Mouse (Mus musculus) stomach, embryonic 16.5 days (tissue): ENCODE measurements around the gene Fhad1. TPM values are rescaled to one million over a fixed set of nuclear protein-coding genes. Genes with fewer than 3 reads are reported as not detected.
"Not testable (repeated sequence)": the region's sequence is repeated elsewhere in the genome, so short reads cannot be mapped to it uniquely, and the experiment has no call there.

ENCODE experiments used
- ATAC-seq: fragments of 200-750 bp; cut with Nextera tagmentation; 2 replicates; pipeline ENCODE4 v1.8.0; 2017; ENCODE audit warnings: moderate number of reproducible peaks, moderate TSS enrichment; ENCODE audit not compliant: insufficient read depth, low FRiP score
- H3K27ac ChIP-seq: fragments of 300-500 bp; sonication (generic); 2 replicates; pipeline ENCODE4 v1.5.1; 2014; ENCODE audit warnings: low read length
- H3K27me3 ChIP-seq: fragments of 300-500 bp; sonication (generic); 2 replicates; pipeline ENCODE4 v1.6.1; 2014; ENCODE audit warnings: low read length, control low read depth, mixed read lengths; ENCODE audit not compliant: control insufficient read depth, insufficient read depth
- H3K36me3 ChIP-seq: fragments of 300-500 bp; sonication (generic); 2 replicates; pipeline ENCODE4 v1.6.1; 2014; ENCODE audit warnings: low read length; ENCODE audit not compliant: control insufficient read depth, insufficient read depth
- H3K4me1 ChIP-seq: fragments of 300-500 bp; sonication (generic); 2 replicates; pipeline ENCODE4 v1.6.1; 2014; ENCODE audit warnings: low read length, control low read depth, mixed read lengths; ENCODE audit not compliant: control insufficient read depth, insufficient read depth
- H3K4me2 ChIP-seq: fragments of 300-500 bp; sonication (generic); 2 replicates; pipeline ENCODE4 v1.6.1; 2014; ENCODE audit warnings: low read depth, low read length, mixed read lengths
- H3K4me3 ChIP-seq: fragments of 300-500 bp; sonication (generic); replicated peaks from 2 replicates; pipeline ENCODE4 v1.5.1; 2014; ENCODE audit warnings: mild to moderate bottlenecking, low read length
- H3K9ac ChIP-seq: fragments of 300-500 bp; sonication (generic); 2 replicates; pipeline ENCODE4 v1.6.1; 2014; ENCODE audit warnings: low read length
- H3K9me3 ChIP-seq: fragments of 300-500 bp; sonication (generic); replicated peaks from 2 replicates; pipeline ENCODE4 v1.6.1; 2016; ENCODE audit warnings: low read length, control low read depth; ENCODE audit not compliant: control insufficient read depth
- WGBS: fragments of 180-500 bp; shearing (Covaris S2); extraction: QIAGEN DNeasy Blood & Tissue Kit; methylation state at CpG from one replicate; pipeline ENCODE4 v1.1.7; 2014; 5-methylcytosine and 5-hydroxymethylcytosine counted together
- polyA plus RNA-seq: library from polyadenylated mRNA; unstranded; fragments of >200 nt; fragmentation: Nextera tagmentation; extraction: Ambion mirVana; gene quantifications from 2 replicates; pipeline ENCODE4 v1.2.1, GENCODE M21; 2015

Fhad1 gene
- polyA plus RNA-seq, 1 experiment from 2014 or later = 5.3 TPM

DNA sequence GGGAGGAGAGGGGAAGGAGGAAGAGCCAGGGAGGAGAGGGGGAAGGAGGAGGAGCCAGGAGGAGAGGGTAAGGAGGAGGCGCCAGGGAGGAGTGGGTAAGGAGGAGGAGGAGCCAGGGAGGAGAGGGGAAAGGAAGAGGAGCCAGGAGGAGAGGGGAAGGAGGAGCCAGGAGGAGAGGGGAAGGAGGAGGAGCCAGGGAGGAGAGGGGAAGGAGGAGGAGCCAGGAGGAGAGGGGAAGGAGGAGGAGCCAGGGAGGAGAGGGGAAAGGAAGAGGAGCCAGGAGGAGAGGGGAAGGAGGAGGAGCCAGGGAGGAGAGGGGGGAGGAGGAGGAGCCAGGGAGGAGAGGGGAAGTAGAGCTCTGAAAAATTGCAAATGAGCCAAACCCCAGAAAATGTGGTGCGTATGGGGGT, 20.8 kb downstream of the Fhad1 start:
- peaks cover 15% of the 10 kb centered on the region for H3K4me1 ChIP-seq
- H3K27me3 ChIP-seq, H3K9ac ChIP-seq, H3K4me2 ChIP-seq, H3K36me3 ChIP-seq, H3K27ac ChIP-seq, H3K9me3 ChIP-seq, ATAC-seq, H3K4me3 ChIP-seq: not testable (repeated sequence)
- WGBS = 60% methylated on average over 2 of the region's 2 CpGs

DNA sequence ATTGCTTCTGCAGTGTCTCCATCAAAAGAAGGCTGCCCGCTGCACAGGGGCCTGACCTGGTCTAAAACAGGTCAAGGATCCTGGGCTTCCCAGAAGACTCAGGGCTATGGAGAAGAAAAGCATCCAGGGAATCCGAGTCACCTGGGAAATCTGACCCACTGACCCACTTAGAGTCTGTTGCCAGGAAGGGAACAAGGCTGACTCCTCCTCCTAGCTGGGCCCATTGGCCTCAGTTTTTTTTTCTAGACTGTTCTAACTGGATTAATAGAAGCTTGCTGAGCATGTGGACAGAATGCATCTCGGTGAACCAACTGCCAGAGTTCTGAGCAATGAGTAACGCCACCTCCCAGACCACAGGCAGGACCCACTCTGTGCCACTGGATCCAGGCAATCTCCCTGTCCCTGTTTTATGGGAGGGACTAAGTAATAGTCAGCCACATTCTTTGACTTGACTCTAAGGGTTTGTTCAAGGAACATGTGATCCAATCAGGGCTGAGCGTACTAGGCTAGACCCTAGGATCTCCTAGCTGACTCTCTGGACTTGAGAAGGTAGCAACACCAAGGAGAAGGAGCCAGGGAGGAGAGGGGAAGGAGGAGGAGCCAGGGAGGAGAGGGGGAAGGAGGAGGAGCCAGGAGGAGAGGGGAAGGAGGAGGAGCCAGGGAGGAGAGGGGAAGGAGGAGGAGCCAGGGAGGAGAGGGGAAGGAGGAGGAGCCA, 21.4 kb downstream of the Fhad1 start:
- no peaks in the 10 kb centered on the region for H3K9me3 ChIP-seq
- H3K4me1 ChIP-seq = peaks cover 13% of the 10 kb centered on the region
- no peaks in the 10 kb centered on the region for H3K27me3 ChIP-seq
- no peak for ATAC-seq
- H3K9ac ChIP-seq = no peak overlapping the region
- no peaks in the 10 kb centered on the region for H3K36me3 ChIP-seq
- no peak overlapping the region for H3K4me2 ChIP-seq
- H3K27ac ChIP-seq = peak overlapping the region; percentile 7; the same call in 1 of the 2 replicates
- H3K4me3 ChIP-seq = no peak overlapping the region
- 69% methylated on average over 5 of the region's 5 CpGs for WGBS

DNA sequence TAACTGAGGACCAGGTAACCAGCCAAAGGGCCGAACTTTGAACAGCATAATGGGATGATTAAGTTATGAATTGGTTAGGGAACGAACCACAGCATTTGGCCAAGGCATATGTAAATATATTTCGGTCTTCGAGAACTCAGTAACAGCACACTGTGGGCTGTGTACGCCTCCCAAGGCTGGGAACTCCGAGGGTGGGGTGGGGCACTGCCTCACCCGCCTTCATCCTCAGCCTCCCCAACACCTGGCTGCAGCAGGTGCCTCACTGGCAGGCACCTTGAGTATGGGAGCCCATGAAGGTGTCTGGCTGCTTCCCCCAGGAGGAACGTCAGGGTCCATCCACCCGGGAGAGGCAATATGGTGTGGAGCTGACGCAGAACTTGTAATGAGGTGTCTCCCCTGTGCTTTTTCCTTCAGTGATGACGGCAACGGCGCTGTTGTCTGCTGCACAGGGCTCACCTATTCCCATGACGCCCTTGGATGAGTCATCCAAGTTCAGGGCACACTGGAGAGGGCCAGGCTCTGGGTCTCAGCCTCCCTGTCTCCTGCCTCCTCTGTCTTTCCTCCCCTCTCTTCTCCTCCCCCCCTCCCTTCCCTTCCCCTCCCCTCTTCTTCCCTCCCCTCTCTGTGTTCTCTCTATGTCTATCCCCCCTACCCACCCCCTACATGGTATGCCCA, 22.2 kb downstream of the Fhad1 start:
- 70% methylated on average over 14 of the region's 14 CpGs for WGBS

DNA sequence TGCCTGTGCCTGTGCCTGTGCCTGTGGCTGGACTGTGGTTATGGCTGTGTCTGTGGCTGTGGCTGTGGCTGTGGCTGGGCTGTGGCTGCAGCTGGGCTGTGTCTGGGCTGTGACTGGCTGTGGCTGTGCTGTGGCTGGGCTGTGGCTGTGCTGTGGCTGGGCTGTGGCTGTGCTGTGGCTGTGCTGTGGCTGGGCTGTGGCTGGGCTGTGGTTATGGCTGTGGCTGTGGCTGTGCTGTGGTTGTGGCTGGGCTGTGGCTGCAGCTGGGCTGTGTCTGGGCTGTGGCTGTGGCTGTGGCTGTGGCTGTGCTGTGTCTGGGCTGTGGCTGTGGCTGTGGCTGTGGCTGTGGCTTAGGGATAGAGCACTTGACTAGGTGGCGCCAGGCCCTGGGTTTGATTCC, 26.7 kb downstream of the Fhad1 start:
- Histone ChIP-seq H3K9me3 (no peaks in the 10 kb centered on the region), H3K36me3 (no peaks in the 10 kb centered on the region), H3K27me3 (no peaks in the 10 kb centered on the region), H3K4me2 (no peak overlapping the region), H3K27ac (no peak overlapping the region), H3K9ac (no peak overlapping the region), H3K4me1 (no peaks in the 10 kb centered on the region), H3K4me3 (no peak overlapping the region)
- 91% methylated on average over 1 of the region's 1 CpGs for WGBS
- ATAC-seq = no peak

More for the DNA sequence above, 22.2 kb downstream of the Fhad1 start:
- peaks cover 9% of the 10 kb centered on the region; the same call in 1 of the 2 replicates for H3K4me1 ChIP-seq
- peak; percentile 48; the same call in 1 of the 2 replicates for ATAC-seq
- H3K9ac ChIP-seq = no peak overlapping the region
- H3K4me3 ChIP-seq = no peak overlapping the region
- no peak overlapping the region for H3K4me2 ChIP-seq
- H3K36me3 ChIP-seq = no peaks in the 10 kb centered on the region
- no peaks in the 10 kb centered on the region for H3K9me3 ChIP-seq
- no peak overlapping the region for H3K27ac ChIP-seq
- no peaks in the 10 kb centered on the region for H3K27me3 ChIP-seq

DNA sequence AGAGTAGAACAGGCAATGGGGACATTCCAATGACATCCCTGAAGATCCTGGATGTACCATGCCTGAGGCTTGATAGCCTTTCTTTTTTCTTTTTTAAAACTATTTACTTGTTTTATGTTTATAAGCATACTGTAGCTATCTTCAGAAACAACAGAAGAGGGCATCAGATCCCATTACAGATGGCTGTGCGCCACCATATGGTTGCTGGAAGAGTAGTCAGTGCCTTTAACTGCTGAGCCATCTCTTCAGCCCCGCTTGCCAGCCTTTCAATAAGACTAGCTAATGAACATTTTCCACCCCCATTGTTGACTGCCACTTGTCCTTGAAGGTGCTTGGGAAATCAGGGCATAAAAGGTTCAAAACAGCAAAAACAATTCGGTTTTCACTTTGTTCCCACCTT, 31.2 kb downstream of the Fhad1 start:
- H3K4me3 ChIP-seq = no peak overlapping the region
- H3K27me3 ChIP-seq = no peaks in the 10 kb centered on the region
- H3K27ac ChIP-seq = no peak overlapping the region
- H3K9me3 ChIP-seq = no peaks in the 10 kb centered on the region
- H3K36me3 ChIP-seq = no peaks in the 10 kb centered on the region
- ATAC-seq = no peak
- no peak overlapping the region for H3K9ac ChIP-seq
- no peak overlapping the region for H3K4me2 ChIP-seq
- H3K4me1 ChIP-seq = no peaks in the 10 kb centered on the region
- 65% methylated on average over 3 of the region's 3 CpGs for WGBS

DNA sequence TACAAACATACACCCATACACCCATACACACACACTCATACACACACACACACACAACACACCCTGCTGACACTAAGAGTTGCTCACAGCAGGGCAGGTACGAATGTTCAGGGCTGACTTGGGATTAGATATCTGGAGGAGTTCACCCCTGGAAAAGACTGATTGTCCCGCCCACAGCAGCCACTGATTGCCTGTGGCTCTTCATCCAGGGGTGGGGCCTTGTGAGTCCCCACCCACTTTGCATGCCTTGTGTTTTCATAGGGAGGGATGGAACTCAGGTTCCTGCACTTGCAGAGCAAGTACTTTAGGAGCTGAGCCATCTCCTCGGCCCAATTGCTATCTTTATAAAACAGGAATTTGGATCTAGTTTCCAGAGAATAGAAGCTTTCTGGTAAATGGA, 33.4 kb downstream of the Fhad1 start:
- Histone ChIP-seq H3K9me3 (no peaks in the 10 kb centered on the region), H3K36me3 (no peaks in the 10 kb centered on the region), H3K4me2 (no peak overlapping the region), H3K4me1 (no peaks in the 10 kb centered on the region), H3K9ac (no peak overlapping the region), H3K4me3 (no peak overlapping the region), H3K27ac (peak overlapping the region; percentile 44; the same call in 1 of the 2 replicates), H3K27me3 (no peaks in the 10 kb centered on the region)
- WGBS = 76% methylated on average over 3 of the region's 3 CpGs
- peak; percentile 27; the same call in 1 of the 2 replicates for ATAC-seq

DNA sequence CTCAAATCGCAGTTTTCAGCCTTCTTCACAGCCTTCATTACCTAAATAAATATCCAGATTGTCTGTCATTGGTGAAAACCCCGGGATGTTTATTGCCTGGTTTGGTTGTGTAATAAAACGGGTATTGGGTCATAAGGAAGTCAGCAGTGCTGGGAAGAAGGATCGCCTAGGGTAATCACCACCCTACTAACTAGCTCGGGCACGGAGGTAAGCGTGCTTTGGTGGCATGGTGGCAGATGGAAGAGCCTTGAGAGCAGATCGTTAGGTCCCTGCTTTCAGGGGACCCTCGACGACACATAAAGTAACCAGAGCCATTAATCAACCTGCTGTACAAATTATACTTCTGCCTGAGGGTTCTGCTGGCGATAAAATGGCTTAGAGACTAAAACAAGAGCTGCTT, 36.3 kb downstream of the Fhad1 start:
- Histone ChIP-seq H3K36me3 (no peaks in the 10 kb centered on the region), H3K9me3 (no peaks in the 10 kb centered on the region), H3K4me2 (no peak overlapping the region), H3K27ac (no peak overlapping the region), H3K4me1 (no peaks in the 10 kb centered on the region), H3K4me3 (no peak overlapping the region), H3K9ac (no peak overlapping the region), H3K27me3 (no peaks in the 10 kb centered on the region)
- ATAC-seq = no peak
- 57% methylated on average over 11 of the region's 11 CpGs for WGBS

DNA sequence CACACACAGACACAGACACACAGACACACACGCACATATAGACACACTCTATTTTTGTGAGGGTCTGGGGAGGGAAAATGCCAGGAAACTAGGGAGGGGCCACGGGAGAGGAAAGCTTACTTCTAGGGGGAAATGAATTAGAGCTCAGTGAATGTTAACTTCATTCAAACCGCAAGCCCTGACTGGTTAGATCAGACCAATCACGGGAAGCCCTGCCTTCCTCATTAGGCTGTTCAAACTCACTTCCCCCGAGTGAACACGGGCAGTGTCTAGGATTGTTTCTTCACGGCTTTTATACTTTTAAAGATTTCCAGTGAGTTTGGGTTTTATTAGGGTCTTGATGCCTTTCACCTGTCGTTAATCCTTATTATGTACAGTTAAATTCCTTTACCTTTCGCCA, 37.5 kb downstream of the Fhad1 start:
- no peak overlapping the region for H3K27ac ChIP-seq
- H3K9ac ChIP-seq = no peak overlapping the region
- H3K36me3 ChIP-seq = no peaks in the 10 kb centered on the region
- no peak overlapping the region for H3K4me2 ChIP-seq
- no peak overlapping the region for H3K4me3 ChIP-seq
- H3K9me3 ChIP-seq = peaks cover 2% of the 10 kb centered on the region; the same call in 1 of the 2 replicates
- H3K4me1 ChIP-seq = no peaks in the 10 kb centered on the region
- no peaks in the 10 kb centered on the region for H3K27me3 ChIP-seq
- ATAC-seq = no peak
- 48% methylated on average over 9 of the region's 9 CpGs for WGBS

DNA sequence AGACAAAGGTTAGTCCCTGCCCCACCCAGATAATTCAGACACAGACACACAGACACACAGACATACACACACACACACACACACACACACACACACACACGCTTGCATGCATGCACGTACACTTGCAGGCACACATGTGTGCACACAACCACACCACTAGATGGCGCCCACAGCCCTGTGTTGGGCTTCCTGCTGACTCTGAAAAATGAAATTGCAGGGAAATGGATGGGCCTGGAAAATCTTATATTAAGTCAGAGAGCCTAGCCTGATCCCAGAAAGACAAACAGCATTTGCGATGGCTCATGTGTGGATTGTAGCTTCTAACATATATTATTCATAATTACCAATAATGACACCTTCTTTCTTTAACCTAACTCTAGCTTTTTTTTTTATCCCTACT, 38.7 kb downstream of the Fhad1 start:
- WGBS = 33% methylated on average over 4 of the region's 4 CpGs
- peak; percentile 31; the same call in 1 of the 2 replicates for ATAC-seq
- H3K9ac ChIP-seq = no peak overlapping the region
- no peak overlapping the region for H3K4me2 ChIP-seq
- H3K27ac ChIP-seq = no peak overlapping the region
- no peaks in the 10 kb centered on the region for H3K36me3 ChIP-seq
- H3K4me3 ChIP-seq = no peak overlapping the region
- H3K27me3 ChIP-seq = no peaks in the 10 kb centered on the region
- H3K4me1 ChIP-seq = no peaks in the 10 kb centered on the region
- peaks cover 5% of the 10 kb centered on the region; the same call in 1 of the 2 replicates for H3K9me3 ChIP-seq
